ENCODE assay signal across 22 mouse cellular contexts in genomic region chr3:36762065-36762653, GRCm38 (mm10).
DNase-seq lines count a peak whose midpoint lies in the region; ATAC-seq and TF ChIP-seq lines count a peak whose summit lies in the region.
"Had no signal": no experiment of that assay in that cellular context is flagged by ENCODE, and none has a peak within 500 bp of the region (broad histone marks: within the 10 kb centered on the region; RNA-seq: fewer than 3 reads in every experiment).

No protein-coding gene starts in this region.

- no peaks in the 10 kb centered on the region for H3K36me3 ChIP-seq in forebrain, embryonic 13.5 days (ENCODE audit: poor library complexity, severe bottlenecking)
- no peaks in the 10 kb centered on the region for H3K36me3 ChIP-seq in forebrain, postnatal 0 days (ENCODE audit: insufficient read depth)
- H3K36me3 ChIP-seq in kidney, embryonic 16.5 days (ENCODE audit: insufficient read depth, low read length), result no peaks in the 10 kb centered on the region
- H3K36me3 ChIP-seq in midbrain, embryonic 13.5 days, result no peaks in the 10 kb centered on the region
- no peaks in the 10 kb centered on the region for H3K36me3 ChIP-seq in midbrain, embryonic 10.5 days
- no peaks in the 10 kb centered on the region for H3K36me3 ChIP-seq in midbrain, postnatal 0 days (ENCODE audit: insufficient read depth, low read length)
- H3K36me3 ChIP-seq: embryonic facial prominence, embryonic 15.5 days; forebrain, embryonic 10.5 days; forebrain, embryonic 15.5 days; hindbrain, embryonic 10.5 days had no signal

- ATAC-seq in forebrain, embryonic 13.5 days, result 0 out of 2 replicates have a peak, but pooled peaks have one; percentile 27
- no peak for ATAC-seq in forebrain, postnatal 0 days
- ATAC-seq in kidney, embryonic 16.5 days (ENCODE audit: low FRiP score, low TSS enrichment), result peak; percentile 46; the same call in 1 of the 2 replicates
- ATAC-seq in midbrain, embryonic 13.5 days, result peak; percentile 62
- peak; percentile 20; the same call in 1 of the 2 replicates for ATAC-seq in midbrain, postnatal 0 days (ENCODE audit: low FRiP score)
- ATAC-seq: forebrain, embryonic 15.5 days; hindbrain, embryonic 16.5 days; inflammation-experienced regulatory T-cells, adult 6 months; Patski had no signal

- H3K4me1 ChIP-seq in forebrain, embryonic 13.5 days, result no peaks in the 10 kb centered on the region
- no peaks in the 10 kb centered on the region for H3K4me1 ChIP-seq in forebrain, postnatal 0 days (ENCODE audit: insufficient read depth)
- no peaks in the 10 kb centered on the region; the same call in 1 of the 2 replicates for H3K4me1 ChIP-seq in kidney, embryonic 16.5 days (ENCODE audit: insufficient read depth, low read length)
- no peaks in the 10 kb centered on the region for H3K4me1 ChIP-seq in midbrain, embryonic 13.5 days (replicated peaks)
- H3K4me1 ChIP-seq in midbrain, embryonic 10.5 days, result no peaks in the 10 kb centered on the region
- no peaks in the 10 kb centered on the region for H3K4me1 ChIP-seq in midbrain, postnatal 0 days (ENCODE audit: insufficient read depth, low read length)
- H3K4me1 ChIP-seq: embryonic facial prominence, embryonic 15.5 days; forebrain, embryonic 10.5 days; forebrain, embryonic 15.5 days; hindbrain, embryonic 10.5 days had no signal

- H3K4me3 ChIP-seq in forebrain, embryonic 13.5 days, result no peak overlapping the region
- H3K4me3 ChIP-seq in forebrain, postnatal 0 days (ENCODE audit: low read depth, low read length), result no peak overlapping the region
- no peak overlapping the region for H3K4me3 ChIP-seq in kidney, embryonic 16.5 days (ENCODE audit: low read length)
- H3K4me3 ChIP-seq in midbrain, embryonic 13.5 days (replicated peaks), result no peak overlapping the region
- H3K4me3 ChIP-seq in midbrain, embryonic 10.5 days, result no peak overlapping the region
- H3K4me3 ChIP-seq in midbrain, postnatal 0 days (ENCODE audit: low read depth, low read length), result no peak overlapping the region
- H3K4me3 ChIP-seq: embryonic facial prominence, embryonic 15.5 days; erythroblast, embryonic 14.5 days; forebrain, embryonic 10.5 days; forebrain, embryonic 15.5 days; hindbrain, embryonic 10.5 days had no signal

- no peaks in the 10 kb centered on the region for H3K9me3 ChIP-seq in forebrain, embryonic 13.5 days (replicated peaks)
- no peaks in the 10 kb centered on the region for H3K9me3 ChIP-seq in forebrain, postnatal 0 days (ENCODE audit: low read length)
- H3K9me3 ChIP-seq in kidney, embryonic 16.5 days (ENCODE audit: low read length), result no peaks in the 10 kb centered on the region
- H3K9me3 ChIP-seq in midbrain, embryonic 13.5 days, result no peaks in the 10 kb centered on the region
- 0 out of 2 replicates have a peak, but pooled peaks cover 2% of the 10 kb centered on the region for H3K9me3 ChIP-seq in midbrain, embryonic 10.5 days (replicated peaks)
- H3K9me3 ChIP-seq in midbrain, postnatal 0 days (ENCODE audit: low read length), result no peaks in the 10 kb centered on the region
- H3K9me3 ChIP-seq: embryonic facial prominence, embryonic 15.5 days; forebrain, embryonic 15.5 days; hindbrain, embryonic 10.5 days had no signal

- no peak overlapping the region for H3K27ac ChIP-seq in forebrain, embryonic 13.5 days
- no peak overlapping the region for H3K27ac ChIP-seq in forebrain, postnatal 0 days (ENCODE audit: low read depth, low read length)
- no peak overlapping the region for H3K27ac ChIP-seq in kidney, embryonic 16.5 days (ENCODE audit: low read length)
- H3K27ac ChIP-seq in midbrain, embryonic 13.5 days, result no peak overlapping the region
- H3K27ac ChIP-seq in midbrain, embryonic 10.5 days (replicated peaks), result no peak overlapping the region
- no peak overlapping the region for H3K27ac ChIP-seq in midbrain, postnatal 0 days (ENCODE audit: low read depth, low read length)
- H3K27ac ChIP-seq: embryonic facial prominence, embryonic 15.5 days; forebrain, embryonic 10.5 days; forebrain, embryonic 15.5 days; hindbrain, embryonic 10.5 days had no signal

- H3K4me2 ChIP-seq in forebrain, embryonic 13.5 days, result no peak overlapping the region
- H3K4me2 ChIP-seq in forebrain, postnatal 0 days (ENCODE audit: low read depth), result no peak overlapping the region
- no peak overlapping the region for H3K4me2 ChIP-seq in kidney, embryonic 16.5 days (replicated peaks; ENCODE audit: low read depth, low read length)
- H3K4me2 ChIP-seq in midbrain, embryonic 13.5 days (replicated peaks), result no peak overlapping the region
- H3K4me2 ChIP-seq in midbrain, postnatal 0 days (ENCODE audit: low read depth, low read length, poor library complexity, severe bottlenecking), result no peak overlapping the region
- H3K4me2 ChIP-seq: embryonic facial prominence, embryonic 15.5 days; forebrain, embryonic 15.5 days; heart, embryonic 11.5 days had no signal

- WGBS in forebrain, embryonic 13.5 days, result 96% methylated on average over 6 of the region's 6 CpGs
- 97% methylated on average over 6 of the region's 6 CpGs for WGBS in forebrain, postnatal 0 days
- WGBS in kidney, embryonic 16.5 days, result 98% methylated on average over 6 of the region's 6 CpGs
- 95% methylated on average over 6 of the region's 6 CpGs for WGBS in midbrain, embryonic 13.5 days
- WGBS in midbrain, embryonic 10.5 days, result 95% methylated on average over 6 of the region's 6 CpGs
- WGBS in midbrain, postnatal 0 days, result over 99% methylated on average over 6 of the region's 6 CpGs

- H3K9ac ChIP-seq in forebrain, embryonic 13.5 days, result no peak overlapping the region
- H3K9ac ChIP-seq in forebrain, postnatal 0 days, result no peak overlapping the region
- H3K9ac ChIP-seq in kidney, embryonic 16.5 days (replicated peaks; ENCODE audit: low read length), result no peak overlapping the region
- H3K9ac ChIP-seq in midbrain, embryonic 13.5 days (replicated peaks), result no peak overlapping the region
- H3K9ac ChIP-seq in midbrain, postnatal 0 days (replicated peaks; ENCODE audit: low read length, poor library complexity, severe bottlenecking), result no peak overlapping the region
- H3K9ac ChIP-seq: embryonic facial prominence, embryonic 15.5 days; forebrain, embryonic 15.5 days had no signal

- no peak for DNase-seq in forebrain, postnatal 0 days
- no peak for DNase-seq in kidney, adult 11 months
- no peak for DNase-seq in midbrain, embryonic 10.5 days (ENCODE audit: low spot score)
- no peak for DNase-seq in midbrain, postnatal 0 days (ENCODE audit: low spot score)
- DNase-seq: adrenal gland, adult 2 months; adrenal gland, postnatal 25 days; cerebellum, adult 2 months; cerebellum, postnatal 14 days; gastrocnemius, postnatal 10 days had no signal

- H3K27me3 ChIP-seq in forebrain, embryonic 13.5 days, result no peaks in the 10 kb centered on the region
- no peaks in the 10 kb centered on the region for H3K27me3 ChIP-seq in forebrain, postnatal 0 days (ENCODE audit: insufficient read depth, low read length)
- no peaks in the 10 kb centered on the region for H3K27me3 ChIP-seq in kidney, embryonic 16.5 days (ENCODE audit: insufficient read depth, low read length)
- no peaks in the 10 kb centered on the region for H3K27me3 ChIP-seq in midbrain, embryonic 13.5 days
- H3K27me3 ChIP-seq in midbrain, embryonic 10.5 days (ENCODE audit: low read depth, poor library complexity, severe bottlenecking), result no peaks in the 10 kb centered on the region
- H3K27me3 ChIP-seq in midbrain, postnatal 0 days (ENCODE audit: insufficient read depth, low read length), result no peaks in the 10 kb centered on the region
- H3K27me3 ChIP-seq: CH12.LX; embryonic facial prominence, embryonic 15.5 days; forebrain, embryonic 15.5 days had no signal

- TF ChIP-seq CTCF in forebrain, postnatal 0 days (IDR thresholded peaks at IDR 0.05; ENCODE audit: low read depth), result no peak
- TF ChIP-seq CTCF in midbrain, postnatal 0 days (IDR thresholded peaks at IDR 0.05), result no peak
